Mouse (Mus musculus) gastrocnemius, adult 18-20 months (tissue): ENCODE measurements around the gene Ctsa. TPM values are rescaled to one million over a fixed set of nuclear protein-coding genes. Genes with fewer than 3 reads are reported as not detected.
"Not testable (repeated sequence)": the region's sequence is repeated elsewhere in the genome, so short reads cannot be mapped to it uniquely, and the experiment has no call there.

Experiments
- DNase-seq: peaks from one replicate; pipeline ENCODE4 v3.0.0; 2021; ENCODE audit warnings: low spot score
- total RNA-seq, 2 experiments: library from RNA; stranded (reverse); gene quantifications; 2 replicates each; pipeline ENCODE4 v1.2.3; 2021

Ctsa gene
- total RNA-seq, 2 experiments from 2014 or later: 51.3 to 55.9 TPM

GRCm38 (mm10) chr2:164845782-164846181, 13.1 kb downstream of the Ctsa start:
- DNase-seq: no peak

GRCm38 (mm10) chr2:164850061-164850460, 17.4 kb downstream of the Ctsa start:
- no peak for DNase-seq

- DNase-seq: not testable (repeated sequence)
These were observed 22.9 kb downstream of the Ctsa start for GRCm38 (mm10) chr2:164855572-164855971.

- DNase-seq: no peak
These were observed 23.8 kb downstream of the Ctsa start for GRCm38 (mm10) chr2:164856309-164857100.

GRCm38 (mm10) chr2:164857101-164857821, 24.6 kb downstream of the Ctsa start, which contains the start of gene Pltp:
TSS of gene Pltp (minus strand) at chr2:164857711.
- no peak for DNase-seq

GRCm38 (mm10) chr2:164857842-164858553, 25.3 kb downstream of the Ctsa start:
- DNase-seq: no peak

GRCm38 (mm10) chr2:164859155-164859554, 26.5 kb downstream of the Ctsa start:
- no peak for DNase-seq

- no peak for DNase-seq
These were observed 27.2 kb downstream of the Ctsa start for GRCm38 (mm10) chr2:164859640-164860432.

- no peak for DNase-seq
These were observed 28.4 kb downstream of the Ctsa start for GRCm38 (mm10) chr2:164861094-164861493.

GRCm38 (mm10) chr2:164862179-164862861, 29.6 kb downstream of the Ctsa start:
- peak; percentile 75 for DNase-seq

- DNase-seq: not testable (repeated sequence)
These were observed 30.7 kb downstream of the Ctsa start for GRCm38 (mm10) chr2:164863411-164863810.

GRCm38 (mm10) chr2:164864593-164864992, 31.9 kb downstream of the Ctsa start:
- DNase-seq: no peak

- DNase-seq: no peak
These were observed 34.3 kb downstream of the Ctsa start for GRCm38 (mm10) chr2:164866741-164867551.

- DNase-seq: no peak
These were observed 34.9 kb downstream of the Ctsa start for GRCm38 (mm10) chr2:164867566-164867965.

GRCm38 (mm10) chr2:164868491-164868890, 35.8 kb downstream of the Ctsa start:
- DNase-seq: no peak

- no peak for DNase-seq
These were observed 39.1 kb downstream of the Ctsa start for GRCm38 (mm10) chr2:164871602-164872303.

- DNase-seq: no peak
These were observed 40.9 kb downstream of the Ctsa start for GRCm38 (mm10) chr2:164873621-164874020.

- DNase-seq: peak; percentile 65
These were observed 41.6 kb downstream of the Ctsa start for GRCm38 (mm10) chr2:164874239-164874769.

- not testable (repeated sequence) for DNase-seq
These were observed 43.0 kb downstream of the Ctsa start for GRCm38 (mm10) chr2:164875648-164876047.
